Mouse (Mus musculus): ENCODE measurements around the gene Eri2. TPM values are rescaled to one million over a fixed set of nuclear protein-coding genes. Genes with fewer than 3 reads are reported as not detected.

Gene Eri2
- polyA plus RNA-seq, 1 experiment from 2014 or later: 22.6 TPM

DNA sequence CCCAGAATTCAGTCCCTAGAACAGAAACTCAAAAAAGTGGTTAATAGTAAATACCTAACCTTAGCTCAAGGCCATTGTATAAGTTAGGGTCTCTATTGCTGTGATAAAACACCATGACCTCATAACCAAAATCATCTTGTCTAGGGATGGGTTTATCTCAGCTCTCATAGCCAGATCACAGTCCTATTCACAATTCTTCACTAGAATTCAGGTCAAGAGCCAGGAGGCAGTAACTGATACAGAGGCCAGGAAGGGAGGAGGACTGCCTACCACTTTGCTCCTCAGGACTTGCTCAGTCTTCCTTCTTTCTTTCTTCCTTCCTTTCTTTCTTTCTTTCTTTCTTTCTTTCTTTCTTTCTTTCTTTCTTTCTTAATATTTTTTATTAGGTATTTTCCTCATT is 1.5 kb upstream of the Eri2 start:
- Histone ChIP-seq H3K27me3 (replicated peaks; ENCODE audit: control insufficient read depth, insufficient read depth, low read length) (no peaks in the 10 kb centered on the region), H3K9me3 (ENCODE audit: control insufficient read depth, low read length) (no peaks in the 10 kb centered on the region), H3K36me3 (ENCODE audit: control insufficient read depth, insufficient read depth, low read length) (peaks cover 2% of the 10 kb centered on the region; the same call in 1 of the 2 replicates), H3K27ac (ENCODE audit: low read depth, low read length) (no peak overlapping the region; the same call in 1 of the 2 replicates), H3K9ac (ENCODE audit: low read depth, low read length) (0 out of 2 replicates have a peak overlapping the region, but pooled peaks have one; percentile 7), H3K4me2 (peak overlapping the region; percentile 60), H3K4me1 (replicated peaks; ENCODE audit: control insufficient read depth, insufficient read depth, low read length) (peaks cover 13% of the 10 kb centered on the region), H3K4me3 (ENCODE audit: low read depth, low read length) (peak overlapping the region; percentile 32)
- DNase-seq (ENCODE audit: low spot score) (no peak), ATAC-seq (replicated peaks; ENCODE audit: low FRiP score) (peak; percentile 60)

DNA sequence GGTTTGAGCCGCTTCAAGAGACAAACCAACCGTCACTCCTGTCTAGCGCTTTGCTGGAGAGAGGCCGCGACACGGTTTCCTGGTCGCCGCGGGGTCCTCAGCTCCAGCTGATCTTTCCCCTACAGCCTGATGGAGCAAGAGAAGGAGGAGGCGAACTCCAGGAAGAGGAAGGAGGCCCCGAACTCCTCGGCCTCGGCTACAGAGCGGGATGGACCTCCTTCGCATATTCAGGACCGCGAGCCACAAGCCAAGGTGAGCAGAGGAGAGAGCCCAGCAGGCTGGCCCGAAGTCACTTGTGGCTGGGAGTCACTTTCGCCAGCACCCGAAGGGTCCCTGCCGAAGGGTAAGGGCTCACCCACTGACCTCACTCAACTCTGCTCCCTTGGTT is 387 bp upstream of the Eri2 start:
- no peaks in the 10 kb centered on the region for H3K27me3 ChIP-seq (replicated peaks; ENCODE audit: control insufficient read depth, insufficient read depth, low read length)
- H3K27ac ChIP-seq (ENCODE audit: low read depth, low read length): peak overlapping the region; percentile 62
- DNase-seq (ENCODE audit: low spot score) (no peak), ATAC-seq (replicated peaks; ENCODE audit: low FRiP score) (peak; percentile 63)
- peak overlapping the region; percentile 72 for H3K4me3 ChIP-seq (ENCODE audit: low read depth, low read length)
- under 1% methylated on average over 21 of the region's 21 CpGs for WGBS
- H3K4me2 ChIP-seq: peak overlapping the region; percentile 66
- H3K9ac ChIP-seq (ENCODE audit: low read depth, low read length): peak overlapping the region; percentile 79
- H3K9me3 ChIP-seq (ENCODE audit: control insufficient read depth, low read length): no peaks in the 10 kb centered on the region
- H3K4me1 ChIP-seq (replicated peaks; ENCODE audit: control insufficient read depth, insufficient read depth, low read length): peaks cover 13% of the 10 kb centered on the region
- peaks cover 6% of the 10 kb centered on the region; the same call in 1 of the 2 replicates for H3K36me3 ChIP-seq (ENCODE audit: control insufficient read depth, insufficient read depth, low read length)

DNA sequence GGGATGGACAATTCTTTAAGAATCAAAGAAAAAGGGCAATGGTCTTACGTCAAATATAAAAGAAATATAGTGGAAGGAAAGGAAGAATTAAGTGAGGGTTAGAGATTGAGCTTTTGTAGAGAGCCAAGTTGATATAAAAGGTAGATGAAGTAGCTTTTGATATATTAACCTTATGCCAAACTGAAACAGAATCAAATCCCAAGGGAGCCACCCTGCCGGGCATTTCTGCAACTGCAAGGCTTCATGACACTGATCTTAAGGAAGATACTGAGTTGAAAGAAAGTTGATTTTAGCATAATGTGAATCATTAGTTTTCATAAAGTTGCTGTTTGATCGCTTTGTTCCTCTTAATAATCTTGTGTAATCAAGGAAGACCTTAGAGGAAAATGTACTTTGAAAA is 4.8 kb downstream of the Eri2 start:
- Histone ChIP-seq H3K9ac (ENCODE audit: low read depth, low read length) (no peak overlapping the region), H3K9me3 (ENCODE audit: control insufficient read depth, low read length) (no peaks in the 10 kb centered on the region), H3K36me3 (ENCODE audit: control insufficient read depth, insufficient read depth, low read length) (peaks cover 22% of the 10 kb centered on the region; the same call in 1 of the 2 replicates), H3K27ac (ENCODE audit: low read depth, low read length) (no peak overlapping the region), H3K4me1 (replicated peaks; ENCODE audit: control insufficient read depth, insufficient read depth, low read length) (peaks cover 11% of the 10 kb centered on the region; the same call in 1 of the 2 replicates), H3K4me2 (no peak overlapping the region), H3K27me3 (replicated peaks; ENCODE audit: control insufficient read depth, insufficient read depth, low read length) (no peaks in the 10 kb centered on the region), H3K4me3 (ENCODE audit: low read depth, low read length) (no peak overlapping the region)
- no peak for DNase-seq (ENCODE audit: low spot score)
- no peak for ATAC-seq (replicated peaks; ENCODE audit: low FRiP score)
- 92% methylated on average over 3 of the region's 3 CpGs for WGBS

DNA sequence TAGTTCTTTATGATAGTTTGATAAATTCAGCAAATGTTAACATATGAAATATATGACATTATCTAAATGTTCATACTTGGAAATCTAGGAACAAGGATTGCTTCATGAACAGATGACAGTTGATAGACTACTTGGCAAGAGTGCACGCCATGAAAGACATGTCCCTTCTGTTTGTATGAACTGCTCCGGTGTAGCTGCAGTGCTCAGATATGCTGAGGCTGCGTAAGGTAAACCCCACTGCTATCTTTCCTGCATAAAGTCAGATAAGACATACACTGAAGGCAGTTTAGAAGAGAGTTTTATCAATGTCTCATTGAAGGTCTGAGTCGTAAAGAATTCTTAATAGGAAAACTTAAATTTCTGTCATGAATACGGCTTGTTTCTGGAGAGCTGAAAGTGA is 8.9 kb downstream of the Eri2 start:
- Histone ChIP-seq H3K4me1 (replicated peaks; ENCODE audit: control insufficient read depth, insufficient read depth, low read length) (peaks cover 3% of the 10 kb centered on the region; the same call in 1 of the 2 replicates), H3K9me3 (ENCODE audit: control insufficient read depth, low read length) (no peaks in the 10 kb centered on the region), H3K4me2 (peak overlapping the region; percentile 24), H3K9ac (ENCODE audit: low read depth, low read length) (no peak overlapping the region), H3K27me3 (replicated peaks; ENCODE audit: control insufficient read depth, insufficient read depth, low read length) (no peaks in the 10 kb centered on the region), H3K4me3 (ENCODE audit: low read depth, low read length) (no peak overlapping the region), H3K27ac (ENCODE audit: low read depth, low read length) (peak overlapping the region; percentile 63), H3K36me3 (ENCODE audit: control insufficient read depth, insufficient read depth, low read length) (peaks cover 20% of the 10 kb centered on the region; the same call in 1 of the 2 replicates)
- no peak for DNase-seq (ENCODE audit: low spot score)
- 54% methylated on average over 5 of the region's 5 CpGs for WGBS
- ATAC-seq (replicated peaks; ENCODE audit: low FRiP score): peak; percentile 98

DNA sequence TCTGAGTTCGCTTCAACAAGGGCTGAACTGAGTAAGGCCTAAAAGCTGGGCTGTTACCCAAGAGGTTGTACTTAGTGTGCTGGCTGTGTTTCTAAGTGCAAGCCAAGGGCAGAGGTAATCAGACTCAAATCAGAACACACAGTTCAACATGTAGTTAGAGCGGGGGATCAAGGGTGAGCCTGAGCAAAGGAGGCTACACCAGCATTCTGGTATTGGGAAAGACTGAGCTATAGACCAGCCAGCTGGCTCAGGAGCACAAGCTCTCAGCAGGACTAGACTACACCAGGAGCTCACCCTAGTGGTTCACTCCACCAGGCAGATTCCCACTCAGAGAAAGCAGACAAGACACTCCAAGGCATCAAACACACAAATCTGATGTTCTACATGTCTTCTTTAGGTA is 10.4 kb downstream of the Eri2 start:
- H3K27ac ChIP-seq (ENCODE audit: low read depth, low read length): no peak overlapping the region

DNA sequence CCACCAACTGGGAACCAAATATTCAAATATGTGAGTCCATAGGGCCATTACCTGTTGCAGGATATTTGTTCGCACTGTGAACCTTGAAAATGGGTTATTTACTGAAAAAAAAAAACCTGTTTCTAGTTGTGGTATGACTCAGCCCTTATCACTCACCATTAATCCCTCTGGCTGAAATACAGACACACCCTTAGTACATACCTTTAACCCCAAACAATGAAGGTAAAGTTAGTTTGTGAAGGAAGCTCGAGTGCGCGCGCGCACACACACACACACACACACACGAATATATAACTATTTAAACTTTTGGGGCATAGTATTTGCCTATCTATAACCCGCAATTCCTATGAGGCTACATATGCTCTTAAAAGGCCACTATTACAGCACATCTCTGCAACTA is 24.0 kb downstream of the Eri2 start:
- WGBS: 88% methylated on average over 8 of the region's 8 CpGs
- DNase-seq (ENCODE audit: low spot score) (no peak), ATAC-seq (replicated peaks; ENCODE audit: low FRiP score) (no peak)

More for the DNA sequence above, 10.4 kb downstream of the Eri2 start:
- peaks cover 17% of the 10 kb centered on the region; the same call in 1 of the 2 replicates for H3K36me3 ChIP-seq (ENCODE audit: control insufficient read depth, insufficient read depth, low read length)
- H3K4me2 ChIP-seq: no peak overlapping the region
- H3K4me1 ChIP-seq (replicated peaks; ENCODE audit: control insufficient read depth, insufficient read depth, low read length): peaks cover 3% of the 10 kb centered on the region; the same call in 1 of the 2 replicates
- no peaks in the 10 kb centered on the region for H3K27me3 ChIP-seq (replicated peaks; ENCODE audit: control insufficient read depth, insufficient read depth, low read length)
- ATAC-seq (replicated peaks; ENCODE audit: low FRiP score) (no peak), DNase-seq (ENCODE audit: low spot score) (no peak)
- no peak overlapping the region for H3K9ac ChIP-seq (ENCODE audit: low read depth, low read length)
- no peak overlapping the region for H3K4me3 ChIP-seq (ENCODE audit: low read depth, low read length)
- 89% methylated on average over 2 of the region's 2 CpGs for WGBS
- no peaks in the 10 kb centered on the region for H3K9me3 ChIP-seq (ENCODE audit: control insufficient read depth, low read length)

DNA sequence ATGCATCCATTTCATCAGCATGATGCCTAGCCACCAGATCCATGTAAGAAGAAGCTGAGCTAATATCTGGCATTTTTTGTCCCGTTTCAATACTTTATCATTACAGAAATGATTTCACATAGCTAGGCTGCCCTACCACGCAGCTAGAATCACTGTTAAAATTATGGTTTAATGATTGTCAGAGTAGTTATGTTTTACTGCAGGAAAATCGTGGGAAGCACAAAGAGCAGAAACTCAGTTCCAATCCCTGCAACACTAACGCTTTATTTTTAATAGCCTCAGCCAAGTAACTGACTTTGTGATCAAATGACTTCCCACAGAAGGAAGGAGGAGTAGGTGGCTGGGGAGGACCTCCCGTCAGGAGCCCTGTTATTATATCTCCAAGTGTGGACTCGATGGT is 26.9 kb downstream of the Eri2 start:
- DNase-seq (ENCODE audit: low spot score) (no peak), ATAC-seq (replicated peaks; ENCODE audit: low FRiP score) (no peak)
- WGBS: 74% methylated on average over 6 of the region's 6 CpGs
- H3K9ac ChIP-seq (ENCODE audit: low read depth, low read length): no peak overlapping the region
- no peak overlapping the region for H3K4me2 ChIP-seq
- H3K36me3 ChIP-seq (ENCODE audit: control insufficient read depth, insufficient read depth, low read length): no peaks in the 10 kb centered on the region
- no peaks in the 10 kb centered on the region for H3K9me3 ChIP-seq (ENCODE audit: control insufficient read depth, low read length)
- H3K4me3 ChIP-seq (ENCODE audit: low read depth, low read length): no peak overlapping the region
- H3K27me3 ChIP-seq (replicated peaks; ENCODE audit: control insufficient read depth, insufficient read depth, low read length): no peaks in the 10 kb centered on the region
- H3K4me1 ChIP-seq (replicated peaks; ENCODE audit: control insufficient read depth, insufficient read depth, low read length): no peaks in the 10 kb centered on the region
- H3K27ac ChIP-seq (ENCODE audit: low read depth, low read length): no peak overlapping the region

More for the DNA sequence above, 24.0 kb downstream of the Eri2 start:
- no peaks in the 10 kb centered on the region for H3K4me1 ChIP-seq (replicated peaks; ENCODE audit: control insufficient read depth, insufficient read depth, low read length)
- H3K27me3 ChIP-seq (replicated peaks; ENCODE audit: control insufficient read depth, insufficient read depth, low read length): no peaks in the 10 kb centered on the region
- no peak overlapping the region for H3K4me2 ChIP-seq
- H3K27ac ChIP-seq (ENCODE audit: low read depth, low read length): no peak overlapping the region
- H3K36me3 ChIP-seq (ENCODE audit: control insufficient read depth, insufficient read depth, low read length): no peaks in the 10 kb centered on the region
- H3K9me3 ChIP-seq (ENCODE audit: control insufficient read depth, low read length): no peaks in the 10 kb centered on the region
- no peak overlapping the region for H3K4me3 ChIP-seq (ENCODE audit: low read depth, low read length)
- H3K9ac ChIP-seq (ENCODE audit: low read depth, low read length): no peak overlapping the region

DNA sequence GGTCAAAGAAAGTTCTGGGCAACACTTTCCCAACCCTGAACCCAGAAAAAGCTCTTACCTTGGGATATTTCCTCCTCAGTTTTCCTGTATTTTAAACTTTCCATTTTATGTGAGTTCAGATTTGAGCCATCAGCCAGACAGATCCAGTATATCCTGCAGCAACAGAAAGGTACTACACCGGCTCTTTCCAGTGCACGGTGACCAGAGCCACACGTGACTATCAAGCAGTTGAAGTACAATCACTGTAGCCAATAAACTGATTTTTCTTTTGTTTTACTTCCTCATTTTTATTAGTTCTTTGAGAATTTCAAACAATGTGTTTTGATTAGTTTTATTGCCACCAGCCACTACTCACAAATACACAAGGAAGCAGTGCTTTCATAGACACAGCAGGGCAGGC is 29.5 kb downstream of the Eri2 start:
- Histone ChIP-seq H3K4me3 (ENCODE audit: low read depth, low read length) (no peak overlapping the region), H3K9ac (ENCODE audit: low read depth, low read length) (no peak overlapping the region), H3K36me3 (ENCODE audit: control insufficient read depth, insufficient read depth, low read length) (no peaks in the 10 kb centered on the region), H3K4me1 (replicated peaks; ENCODE audit: control insufficient read depth, insufficient read depth, low read length) (no peaks in the 10 kb centered on the region), H3K27ac (ENCODE audit: low read depth, low read length) (no peak overlapping the region), H3K27me3 (replicated peaks; ENCODE audit: control insufficient read depth, insufficient read depth, low read length) (no peaks in the 10 kb centered on the region), H3K4me2 (no peak overlapping the region), H3K9me3 (ENCODE audit: control insufficient read depth, low read length) (no peaks in the 10 kb centered on the region)
- WGBS: 82% methylated on average over 3 of the region's 3 CpGs
- DNase-seq (ENCODE audit: low spot score) (no peak), ATAC-seq (replicated peaks; ENCODE audit: low FRiP score) (no peak)

DNA sequence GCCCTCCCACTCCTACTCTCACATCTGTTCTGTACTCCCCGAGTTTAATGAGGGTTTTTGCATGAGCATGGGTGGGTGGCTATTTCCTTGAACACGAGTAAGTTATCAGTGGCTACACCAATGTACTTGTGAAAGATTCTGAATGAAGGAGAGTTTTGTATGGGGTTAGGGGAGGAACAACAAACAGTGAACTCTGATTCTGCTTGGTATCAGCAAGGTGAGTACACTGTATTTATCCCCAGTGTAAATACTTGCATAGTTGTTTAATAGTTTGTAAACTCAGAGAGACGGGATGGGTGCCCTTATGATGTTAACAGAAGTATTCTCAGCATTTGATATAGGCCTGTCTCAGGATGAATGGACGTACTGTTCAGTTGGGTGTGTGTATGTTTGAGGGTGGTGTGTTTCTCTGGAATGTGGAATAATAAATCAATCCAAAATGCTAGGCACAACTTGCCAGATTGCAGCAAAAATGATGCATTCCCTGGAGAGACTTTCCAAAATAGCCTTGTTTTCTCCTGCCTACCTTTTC is 31.6 kb downstream of the Eri2 start:
- DNase-seq (ENCODE audit: low spot score): no peak
- Histone ChIP-seq H3K9ac (ENCODE audit: low read depth, low read length) (no peak overlapping the region), H3K4me3 (ENCODE audit: low read depth, low read length) (no peak overlapping the region), H3K27me3 (replicated peaks; ENCODE audit: control insufficient read depth, insufficient read depth, low read length) (no peaks in the 10 kb centered on the region), H3K4me2 (no peak overlapping the region), H3K27ac (ENCODE audit: low read depth, low read length) (no peak overlapping the region), H3K9me3 (ENCODE audit: control insufficient read depth, low read length) (no peaks in the 10 kb centered on the region), H3K4me1 (replicated peaks; ENCODE audit: control insufficient read depth, insufficient read depth, low read length) (no peaks in the 10 kb centered on the region), H3K36me3 (ENCODE audit: control insufficient read depth, insufficient read depth, low read length) (no peaks in the 10 kb centered on the region)
- no peak for ATAC-seq (replicated peaks; ENCODE audit: low FRiP score)
- WGBS: 50% methylated on average over 4 of the region's 4 CpGs

Data from liver, embryonic 11.5 days (tissue).